Mouse (Mus musculus): ENCODE measurements around the gene R3hdm2. TPM values are rescaled to one million over a fixed set of nuclear protein-coding genes. Genes with fewer than 3 reads are reported as not detected.
A peak's percentile ranks its signal among the peaks of the same experiment; 100 is the strongest.

Gene R3hdm2
- polyA plus RNA-seq, 1 experiment from 2014 or later = 36.3 TPM

GRCm38 (mm10) chr10:127339683-127340576 is 40.2 kb upstream of the R3hdm2 start:
- H3K4me2 ChIP-seq (ENCODE audit: low read length) = peak overlapping the region; percentile 95
- H3K9me3 ChIP-seq (ENCODE audit: control insufficient read depth, low read length) = peaks cover under 1% of the 10 kb centered on the region; the same call in 1 of the 2 replicates
- H3K27me3 ChIP-seq (ENCODE audit: control insufficient read depth, insufficient read depth, low read length) = peaks cover 30% of the 10 kb centered on the region
- peak overlapping the region; percentile 51 for H3K9ac ChIP-seq (ENCODE audit: low read length)
- under 1% methylated on average over 41 of the region's 42 CpGs for WGBS
- no peak overlapping the region for H3K27ac ChIP-seq (replicated peaks in 1 of 2; ENCODE audit: control insufficient read depth in 1 of 2, insufficient read depth in 1 of 2, low read depth in 2 of 2, low read length in 2 of 2)
- no peak for ATAC-seq (ENCODE audit: insufficient number of reproducible peaks, insufficient read depth, low FRiP score, low read depth)
- H3K4me3 ChIP-seq (ENCODE audit: control insufficient read depth in 1 of 2, insufficient read depth in 1 of 2, low read depth in 1 of 2, low read length in 2 of 2) = peak overlapping the region; percentile 42 to 46
- no peaks in the 10 kb centered on the region for H3K36me3 ChIP-seq (ENCODE audit: control insufficient read depth, insufficient read depth, low read length)
- H3K4me1 ChIP-seq (ENCODE audit: control insufficient read depth in 2 of 2, insufficient read depth in 2 of 2, low read length in 2 of 2) = peaks cover 11 to 15% of the 10 kb centered on the region in 2 experiments; a peak in 3 of 4 replicates

- Histone ChIP-seq H3K36me3 (ENCODE audit: control insufficient read depth, insufficient read depth, low read length) (no peaks in the 10 kb centered on the region), H3K27ac (replicated peaks in 1 of 2; ENCODE audit: control insufficient read depth in 1 of 2, insufficient read depth in 1 of 2, low read depth in 2 of 2, low read length in 2 of 2) (no peak overlapping the region), H3K27me3 (ENCODE audit: control insufficient read depth, insufficient read depth, low read length) (peaks cover 30% of the 10 kb centered on the region), H3K9ac (ENCODE audit: low read length) (no peak overlapping the region; the same call in 1 of the 2 replicates), H3K4me3 (ENCODE audit: control insufficient read depth in 1 of 2, insufficient read depth in 1 of 2, low read depth in 1 of 2, low read length in 2 of 2) (peak overlapping the region; percentile 11 to 42; a peak in 3 of 4 replicates), H3K9me3 (ENCODE audit: control insufficient read depth, low read length) (peaks cover 3% of the 10 kb centered on the region; the same call in 1 of the 2 replicates), H3K4me1 (ENCODE audit: control insufficient read depth in 2 of 2, insufficient read depth in 2 of 2, low read length in 2 of 2) (peaks cover 11 to 15% of the 10 kb centered on the region in 2 experiments; a peak in 3 of 4 replicates), H3K4me2 (ENCODE audit: low read length) (peak overlapping the region; percentile 95)
- under 1% methylated on average over 25 of the region's 27 CpGs for WGBS
- no peak for ATAC-seq (ENCODE audit: insufficient number of reproducible peaks, insufficient read depth, low FRiP score, low read depth)
These were observed 39.4 kb upstream of the R3hdm2 start for GRCm38 (mm10) chr10:127340577-127341359.

GRCm38 (mm10) chr10:127341360-127341690 is 38.8 kb upstream of the R3hdm2 start:
- WGBS = 1% methylated on average over 9 of the region's 11 CpGs
- no peak overlapping the region for H3K27ac ChIP-seq (replicated peaks in 1 of 2; ENCODE audit: control insufficient read depth in 1 of 2, insufficient read depth in 1 of 2, low read depth in 2 of 2, low read length in 2 of 2)
- peak overlapping the region; percentile 75 for H3K4me2 ChIP-seq (ENCODE audit: low read length)
- H3K9ac ChIP-seq (ENCODE audit: low read length) = peak overlapping the region; percentile 27; the same call in 1 of the 2 replicates
- no peak for ATAC-seq (ENCODE audit: insufficient number of reproducible peaks, insufficient read depth, low FRiP score, low read depth)
- peaks cover 3% of the 10 kb centered on the region; the same call in 1 of the 2 replicates for H3K9me3 ChIP-seq (ENCODE audit: control insufficient read depth, low read length)
- H3K4me1 ChIP-seq (ENCODE audit: control insufficient read depth in 2 of 2, insufficient read depth in 2 of 2, low read length in 2 of 2) = peaks cover 11 to 15% of the 10 kb centered on the region in 2 experiments; a peak in 3 of 4 replicates
- H3K4me3 ChIP-seq (ENCODE audit: control insufficient read depth in 1 of 2, insufficient read depth in 1 of 2, low read depth in 1 of 2, low read length in 2 of 2) = peak overlapping the region; percentile 38 to 39; a peak in 3 of 4 replicates
- peaks cover 30% of the 10 kb centered on the region for H3K27me3 ChIP-seq (ENCODE audit: control insufficient read depth, insufficient read depth, low read length)
- H3K36me3 ChIP-seq (ENCODE audit: control insufficient read depth, insufficient read depth, low read length) = no peaks in the 10 kb centered on the region

GRCm38 (mm10) chr10:127341891-127342639 is 38.1 kb upstream of the R3hdm2 start, which contains the start of gene Gli1:
Gene Gli1, minus strand, starts transcription at chr10:127341974.
- Histone ChIP-seq H3K9ac (ENCODE audit: low read length) (peak within 1 kb of the TSS; percentile 27; the same call in 1 of the 2 replicates), H3K36me3 (ENCODE audit: control insufficient read depth, insufficient read depth, low read length) (no peaks in the 10 kb centered on the region), H3K27me3 (ENCODE audit: control insufficient read depth, insufficient read depth, low read length) (peaks cover 26% of the 10 kb centered on the region), H3K4me2 (ENCODE audit: low read length) (peak within 1 kb of the TSS; percentile 75), H3K9me3 (ENCODE audit: control insufficient read depth, low read length) (peaks cover 3% of the 10 kb centered on the region; the same call in 1 of the 2 replicates), H3K27ac (replicated peaks in 1 of 2; ENCODE audit: control insufficient read depth in 1 of 2, insufficient read depth in 1 of 2, low read depth in 2 of 2, low read length in 2 of 2) (no peak within 1 kb of the TSS), H3K4me1 (ENCODE audit: control insufficient read depth in 2 of 2, insufficient read depth in 2 of 2, low read length in 2 of 2) (peaks cover 11 to 15% of the 10 kb centered on the region in 2 experiments; a peak in 3 of 4 replicates), H3K4me3 (ENCODE audit: control insufficient read depth in 1 of 2, insufficient read depth in 1 of 2, low read depth in 1 of 2, low read length in 2 of 2) (peak within 1 kb of the TSS; percentile 38 to 39)
- 0 out of 2 replicates have a peak, but pooled peaks have one; percentile 20 for ATAC-seq (ENCODE audit: insufficient number of reproducible peaks, insufficient read depth, low FRiP score, low read depth)
- WGBS = under 1% methylated on average over 29 of the region's 29 CpGs

GRCm38 (mm10) chr10:127343029-127343428 is 37.1 kb upstream of the R3hdm2 start:
- H3K27ac ChIP-seq (replicated peaks in 1 of 2; ENCODE audit: control insufficient read depth in 1 of 2, insufficient read depth in 1 of 2, low read depth in 2 of 2, low read length in 2 of 2) = no peak overlapping the region
- peaks cover 3% of the 10 kb centered on the region; the same call in 1 of the 2 replicates for H3K9me3 ChIP-seq (ENCODE audit: control insufficient read depth, low read length)
- H3K4me3 ChIP-seq (ENCODE audit: control insufficient read depth in 1 of 2, insufficient read depth in 1 of 2, low read depth in 1 of 2, low read length in 2 of 2) = no peak overlapping the region
- no peak overlapping the region for H3K4me2 ChIP-seq (ENCODE audit: low read length)
- no peaks in the 10 kb centered on the region for H3K36me3 ChIP-seq (ENCODE audit: control insufficient read depth, insufficient read depth, low read length)
- peaks cover 11 to 15% of the 10 kb centered on the region in 2 experiments; a peak in 3 of 4 replicates for H3K4me1 ChIP-seq (ENCODE audit: control insufficient read depth in 2 of 2, insufficient read depth in 2 of 2, low read length in 2 of 2)
- H3K27me3 ChIP-seq (ENCODE audit: control insufficient read depth, insufficient read depth, low read length) = peaks cover 17% of the 10 kb centered on the region
- no peak overlapping the region for H3K9ac ChIP-seq (ENCODE audit: low read length)
- ATAC-seq (ENCODE audit: insufficient number of reproducible peaks, insufficient read depth, low FRiP score, low read depth) = no peak
- WGBS = 72% methylated on average over 3 of the region's 3 CpGs

- Histone ChIP-seq H3K27ac (replicated peaks in 1 of 2; ENCODE audit: control insufficient read depth in 1 of 2, insufficient read depth in 1 of 2, low read depth in 2 of 2, low read length in 2 of 2) (no peak overlapping the region), H3K4me2 (ENCODE audit: low read length) (no peak overlapping the region), H3K9me3 (ENCODE audit: control insufficient read depth, low read length) (peaks cover 3% of the 10 kb centered on the region; the same call in 1 of the 2 replicates), H3K4me1 (ENCODE audit: control insufficient read depth in 2 of 2, insufficient read depth in 2 of 2, low read length in 2 of 2) (peaks cover 8 to 10% of the 10 kb centered on the region in 2 experiments), H3K36me3 (ENCODE audit: control insufficient read depth, insufficient read depth, low read length) (no peaks in the 10 kb centered on the region), H3K27me3 (ENCODE audit: control insufficient read depth, insufficient read depth, low read length) (peaks cover 4% of the 10 kb centered on the region; the same call in 1 of the 2 replicates), H3K9ac (ENCODE audit: low read length) (no peak overlapping the region), H3K4me3 (ENCODE audit: control insufficient read depth in 1 of 2, insufficient read depth in 1 of 2, low read depth in 1 of 2, low read length in 2 of 2) (no peak overlapping the region)
- 63% methylated on average over 3 of the region's 3 CpGs for WGBS
- no peak for ATAC-seq (ENCODE audit: insufficient number of reproducible peaks, insufficient read depth, low FRiP score, low read depth)
These were observed 34.0 kb upstream of the R3hdm2 start for GRCm38 (mm10) chr10:127346173-127346572.

Data from heart, embryonic 14.5 days (tissue).